Mouse (Mus musculus) layer of hippocampus, adult 9-11 months (tissue): ENCODE measurements around the gene Gm7030.
A peak's percentile ranks its signal among the peaks of the same experiment; 100 is the strongest.

Source experiments
- DNase-seq: peaks from one replicate; pipeline ENCODE4 v3.0.0; 2022

The Gm7030 gene

DNA sequence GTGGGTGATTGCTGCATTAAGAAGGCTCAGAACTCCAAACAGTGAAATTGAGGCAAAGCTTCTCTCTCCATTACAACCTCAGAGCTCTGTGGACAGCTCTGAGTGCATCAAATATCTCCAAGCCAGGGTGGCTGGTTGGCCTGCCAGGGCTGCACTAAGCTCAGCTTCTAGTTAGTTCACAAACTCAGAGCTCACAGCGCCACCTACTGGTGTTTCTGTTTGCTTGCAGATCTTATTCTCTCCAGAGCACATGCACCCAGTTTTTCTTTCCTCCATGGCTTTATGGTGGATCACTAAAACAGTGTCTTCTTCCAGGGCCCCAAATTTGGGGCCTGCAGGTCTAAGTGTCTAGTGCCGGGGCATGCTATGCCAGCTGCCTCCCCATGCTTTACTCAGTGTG is 68.4 kb downstream of the Gm7030 start:
- peak; percentile 84 for DNase-seq
